Mouse (Mus musculus): ENCODE measurements around the gene Ubc. TPM values are rescaled to one million over a fixed set of nuclear protein-coding genes. Genes with fewer than 3 reads are reported as not detected.

Gene Ubc
- total RNA-seq, 2 experiments from 2014 or later, result 781 to 834 TPM

- peak; percentile 76 for DNase-seq
Measured at GRCm38 (mm10) chr5:125348487-125348886, 41.5 kb downstream of the Ubc start.

GRCm38 (mm10) chr5:125348067-125348466 is 41.9 kb downstream of the Ubc start:
- DNase-seq, result no peak

GRCm38 (mm10) chr5:125344296-125344695 is 45.7 kb downstream of the Ubc start:
- DNase-seq, result no peak

GRCm38 (mm10) chr5:125341459-125342090 is 48.4 kb downstream of the Ubc start:
- DNase-seq, result no peak

GRCm38 (mm10) chr5:125340547-125341262 is 49.3 kb downstream of the Ubc start, which contains the start of gene Scarb1:
Gene Scarb1, minus strand, starts transcription at chr5:125341094.
- DNase-seq, result peak; percentile 93

- DNase-seq, result peak; percentile 46
Measured at GRCm38 (mm10) chr5:125339851-125340531, 50.0 kb downstream of the Ubc start.

GRCm38 (mm10) chr5:125339108-125339751 is 50.8 kb downstream of the Ubc start:
- DNase-seq, result peak; percentile 66

GRCm38 (mm10) chr5:125337526-125337925 is 52.5 kb downstream of the Ubc start:
- no peak for DNase-seq

- no peak for DNase-seq
Measured at GRCm38 (mm10) chr5:125337012-125337411, 53.0 kb downstream of the Ubc start.

Other genes with a start within 250 kb of the Ubc start
- 100 to 1,000 TPM; 104 to 112 TPM for gene Ncor2, start 211.0 kb downstream of the Ubc start, total RNA-seq (2021)
- 10 to 100 TPM; 65.7 to 67.0 TPM for gene Scarb1, start 49.1 kb downstream of the Ubc start, total RNA-seq (2021)
- gene Gm10382, start 880 bp downstream of the Ubc start, total RNA-seq (2021), result under 1 TPM; 0.21 to 0.29 TPM
- 10 to 100 TPM; 13.6 to 14.6 TPM for gene Dhx37, start 43.9 kb upstream of the Ubc start, total RNA-seq (2021)
- 10 to 100 TPM; 55.8 to 56.3 TPM for gene Bri3bp, start 51.4 kb upstream of the Ubc start, total RNA-seq (2021)
- 1 to 10 TPM; 6.6 to 6.9 TPM for gene Aacs, start 85.6 kb upstream of the Ubc start, total RNA-seq (2021)
- under 1 TPM in 1 of 2 experiments, not detected in 1; 0.19 TPM for gene Tmem132b, start 141.6 kb upstream of the Ubc start, total RNA-seq (2021)